Mouse (Mus musculus) small intestine, adult 2 months (tissue): ENCODE measurements at regions not wholly inside any gene's neighbourhood (a gene's known extent, or its start where the extent isn't known, plus 50 kb on each side); places are given as distances from the start of the nearest gene placed in this dataset.

Experiments used
- H3K27ac ChIP-seq: fragments of 200-500 bp; 2 replicates; pipeline ENCODE4 v1.5.1; 2012; ENCODE audit warnings: low read depth, low read length, control low read depth, inconsistent platforms; ENCODE audit not compliant: insufficient read depth
- H3K27me3 ChIP-seq: fragments of 200-500 bp; 2 replicates; pipeline ENCODE4 v1.6.1; 2012; ENCODE audit warnings: mild to moderate bottlenecking, moderate library complexity, low read length, inconsistent platforms; ENCODE audit not compliant: control insufficient read depth, insufficient read depth
- H3K36me3 ChIP-seq: fragments of 200-500 bp; 2 replicates; pipeline ENCODE4 v1.6.1; 2012; ENCODE audit warnings: mild to moderate bottlenecking, low read length, control low read depth, inconsistent platforms; ENCODE audit not compliant: control insufficient read depth, insufficient read depth
- H3K4me1 ChIP-seq: fragments of 200-500 bp; 2 replicates; pipeline ENCODE4 v1.6.1; 2012; ENCODE audit warnings: low read length, inconsistent platforms, mixed read lengths; ENCODE audit not compliant: control insufficient read depth, insufficient read depth, insufficient read length
- H3K4me3 ChIP-seq: fragments of 200-500 bp; 2 replicates; pipeline ENCODE4 v1.5.1; 2012; ENCODE audit warnings: low read depth, mild to moderate bottlenecking, control low read depth, inconsistent platforms, low read length, moderate library complexity
- CTCF ChIP-seq: fragments of 200-500 bp; IDR thresholded peaks from 2 replicates; pipeline ENCODE4 v1.5.1; 2012; ENCODE audit warnings: low read depth, mild to moderate bottlenecking, control low read depth, inconsistent platforms, low read length, moderate library complexity, mixed read lengths; ENCODE audit not compliant: insufficient replicate concordance, insufficient read length; ENCODE audit errors: extremely low read depth
- POLR2A ChIP-seq: fragments of 200-500 bp; IDR thresholded peaks from 2 replicates; pipeline ENCODE4 v1.6.1; 2012; ENCODE audit warnings: low read depth, mild to moderate bottlenecking, control low read depth, inconsistent platforms, low read length, moderate library complexity
- WGBS: fragments of 180-500 bp; shearing (Covaris S2); methylation state at CpG from one replicate; pipeline ENCODE4 v1.1.7; 2018; 5-methylcytosine and 5-hydroxymethylcytosine counted together

- H3K27ac ChIP-seq, result no peak overlapping the region
- no peaks in the 10 kb centered on the region for H3K36me3 ChIP-seq
- H3K27me3 ChIP-seq, result no peaks in the 10 kb centered on the region
- no peak for TF ChIP-seq CTCF
- TF ChIP-seq POLR2A, result no peak
- no peaks in the 10 kb centered on the region for H3K4me1 ChIP-seq
- H3K4me3 ChIP-seq, result no peak overlapping the region
- 40% methylated on average over 4 of the region's 4 CpGs for WGBS
Observed at GRCm38 (mm10) chr8:44027738-44028137, 317.9 kb upstream of the Adam34 start.

- TF ChIP-seq POLR2A (no peak), CTCF (peak; percentile 50; the same call in 1 of the 2 replicates)
- 32% methylated on average over 3 of the region's 3 CpGs for WGBS
Observed at GRCm38 (mm10) chr8:44025926-44026325, 316.1 kb upstream of the Adam34 start.

GRCm38 (mm10) chr8:44024028-44024427, 314.2 kb upstream of the Adam34 start:
- H3K36me3 ChIP-seq, result no peaks in the 10 kb centered on the region
- 80% methylated on average over 3 of the region's 3 CpGs for WGBS
- H3K4me3 ChIP-seq, result no peak overlapping the region
- no peak for TF ChIP-seq POLR2A
- no peak for TF ChIP-seq CTCF
- H3K27ac ChIP-seq, result no peak overlapping the region
- no peaks in the 10 kb centered on the region for H3K27me3 ChIP-seq
- no peaks in the 10 kb centered on the region for H3K4me1 ChIP-seq

More at GRCm38 (mm10) chr8:44025926-44026325, 316.1 kb upstream of the Adam34 start:
- no peaks in the 10 kb centered on the region for H3K4me1 ChIP-seq
- H3K36me3 ChIP-seq, result no peaks in the 10 kb centered on the region
- no peaks in the 10 kb centered on the region for H3K27me3 ChIP-seq
- no peak overlapping the region for H3K4me3 ChIP-seq
- no peak overlapping the region for H3K27ac ChIP-seq
